Mouse (Mus musculus) forebrain, embryonic 14.5 days (tissue): Measurements from ENCODE around the gene Synpr. TPM values are rescaled to one million over a fixed set of nuclear protein-coding genes. Genes with fewer than 3 reads are reported as not detected.

Experiments used
- ATAC-seq: fragments of 200-750 bp; cut with Nextera tagmentation; 2 replicates; pipeline ENCODE4 v1.8.0; 2017; ENCODE audit warnings: mild to moderate bottlenecking, moderate library complexity
- DNase-seq: peaks from one replicate; pipeline ENCODE4 v3.0.0-alpha.2; 2015; ENCODE audit warnings: low spot score
- H3K27ac ChIP-seq: fragments of 300-500 bp; sonication (generic); 2 replicates; pipeline ENCODE4 v1.5.1; 2014; ENCODE audit warnings: low read depth, mild to moderate bottlenecking, control low read depth, low read length, moderate library complexity
- H3K27me3 ChIP-seq: fragments of 300-500 bp; sonication (generic); replicated peaks from 2 replicates; pipeline ENCODE4 v1.6.1; 2014; ENCODE audit warnings: low read length, control low read depth, mixed read lengths; ENCODE audit not compliant: control insufficient read depth, insufficient read depth
- H3K36me3 ChIP-seq: fragments of 300-500 bp; sonication (generic); 2 replicates; pipeline ENCODE4 v1.6.1; 2014; ENCODE audit warnings: low read length, control low read depth; ENCODE audit not compliant: control insufficient read depth, insufficient read depth
- H3K4me1 ChIP-seq: fragments of 300-500 bp; sonication (generic); 2 replicates; pipeline ENCODE4 v1.6.1; 2014; ENCODE audit warnings: antibody characterized with exemption, low read length, control low read depth; ENCODE audit not compliant: control insufficient read depth, insufficient read depth
- H3K4me2 ChIP-seq: fragments of 300-500 bp; sonication (generic); 2 replicates; pipeline ENCODE4 v1.6.1; 2014; ENCODE audit warnings: mild to moderate bottlenecking, control low read depth, low read length
- H3K4me3 ChIP-seq: fragments of 300-500 bp; sonication (generic); 2 replicates; pipeline ENCODE4 v1.5.1; 2014; ENCODE audit warnings: low read depth, low read length, control low read depth
- H3K9ac ChIP-seq: fragments of 300-500 bp; sonication (generic); 2 replicates; pipeline ENCODE4 v1.6.1; 2014; ENCODE audit warnings: mild to moderate bottlenecking, low read length, control low read depth, moderate library complexity
- H3K9me3 ChIP-seq: fragments of 300-500 bp; sonication (generic); replicated peaks from 2 replicates; pipeline ENCODE4 v1.6.1; 2016; ENCODE audit warnings: low read length, control low read depth, mixed read lengths; ENCODE audit not compliant: control insufficient read depth
- WGBS: fragments of 180-500 bp; shearing (Covaris S2); extraction: QIAGEN DNeasy Blood & Tissue Kit; methylation state at CpG from one replicate; pipeline ENCODE4 v1.1.7; 2014; 5-methylcytosine and 5-hydroxymethylcytosine counted together
- polyA plus RNA-seq: library from polyadenylated mRNA; unstranded; fragments of >200 nt; fragmentation: Nextera tagmentation; extraction: Ambion mirVana; gene quantifications from 2 replicates; pipeline ENCODE4 v1.2.1, GENCODE M21; 2014

Synpr gene
- polyA plus RNA-seq, 1 experiment from 2014 or later, result 28.9 TPM

DNA sequence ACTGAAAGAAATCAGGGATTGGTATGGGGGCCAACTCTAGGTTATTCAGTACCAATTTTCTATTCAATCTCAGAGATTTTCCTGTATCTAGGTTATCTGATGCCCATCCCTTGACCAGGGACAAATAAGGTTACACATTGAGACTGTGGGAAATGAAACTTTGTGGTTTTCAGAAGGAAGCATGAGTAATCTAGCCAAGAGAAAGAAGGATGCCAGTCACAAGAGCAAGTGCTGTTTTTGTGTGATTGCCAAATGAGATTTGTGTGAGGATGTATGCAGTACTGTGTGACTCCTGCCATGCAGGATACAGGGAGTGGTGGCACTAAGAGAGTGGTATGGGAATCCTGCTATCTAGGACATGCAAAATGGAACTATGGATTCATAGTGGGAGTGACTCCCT, 76.6 kb downstream of the Synpr start:
- ATAC-seq, result no peak
- no peak for DNase-seq

DNA sequence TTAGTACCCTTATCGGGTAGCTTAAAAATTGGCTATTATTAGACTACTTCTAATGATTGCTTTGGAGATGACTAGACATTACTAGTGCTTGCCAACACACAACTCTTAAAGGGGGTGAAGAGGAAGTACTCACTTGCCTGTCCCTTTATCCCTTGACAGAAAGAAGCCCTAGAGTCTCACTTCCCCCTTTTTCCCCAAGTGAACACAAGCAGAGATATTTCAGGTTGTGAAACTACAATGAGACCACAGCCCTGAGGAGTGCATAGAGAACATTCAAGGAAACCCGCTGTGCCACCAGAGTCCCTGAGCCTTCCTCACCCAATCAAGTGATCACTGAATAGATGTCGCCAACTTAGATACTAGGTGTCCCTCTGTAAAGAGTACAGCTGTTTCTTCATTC, 77.1 kb downstream of the Synpr start:
- no peak overlapping the region for H3K4me3 ChIP-seq
- no peak overlapping the region for H3K9ac ChIP-seq
- 91% methylated on average over 3 of the region's 3 CpGs for WGBS
- no peak for DNase-seq
- no peaks in the 10 kb centered on the region for H3K27me3 ChIP-seq
- H3K27ac ChIP-seq, result no peak overlapping the region
- no peak overlapping the region for H3K4me2 ChIP-seq
- H3K4me1 ChIP-seq, result no peaks in the 10 kb centered on the region
- ATAC-seq, result no peak
- H3K9me3 ChIP-seq, result no peaks in the 10 kb centered on the region
- no peaks in the 10 kb centered on the region for H3K36me3 ChIP-seq

More for the DNA sequence above, 76.6 kb downstream of the Synpr start:
- Histone ChIP-seq H3K4me3 (no peak overlapping the region), H3K9ac (no peak overlapping the region), H3K9me3 (no peaks in the 10 kb centered on the region), H3K4me2 (no peak overlapping the region), H3K27me3 (no peaks in the 10 kb centered on the region), H3K27ac (no peak overlapping the region), H3K4me1 (no peaks in the 10 kb centered on the region), H3K36me3 (no peaks in the 10 kb centered on the region)

GRCm38 (mm10) chr14:13368309-13368708, 83.7 kb downstream of the Synpr start:
- no peaks in the 10 kb centered on the region for H3K4me1 ChIP-seq
- no peak overlapping the region for H3K4me2 ChIP-seq
- no peaks in the 10 kb centered on the region for H3K9me3 ChIP-seq
- no peaks in the 10 kb centered on the region for H3K36me3 ChIP-seq
- DNase-seq (no peak), ATAC-seq (no peak)
- no peaks in the 10 kb centered on the region for H3K27me3 ChIP-seq
- no peak overlapping the region for H3K27ac ChIP-seq
- no peak overlapping the region for H3K9ac ChIP-seq
- H3K4me3 ChIP-seq, result no peak overlapping the region
- WGBS, result 83% methylated on average over 3 of the region's 3 CpGs

DNA sequence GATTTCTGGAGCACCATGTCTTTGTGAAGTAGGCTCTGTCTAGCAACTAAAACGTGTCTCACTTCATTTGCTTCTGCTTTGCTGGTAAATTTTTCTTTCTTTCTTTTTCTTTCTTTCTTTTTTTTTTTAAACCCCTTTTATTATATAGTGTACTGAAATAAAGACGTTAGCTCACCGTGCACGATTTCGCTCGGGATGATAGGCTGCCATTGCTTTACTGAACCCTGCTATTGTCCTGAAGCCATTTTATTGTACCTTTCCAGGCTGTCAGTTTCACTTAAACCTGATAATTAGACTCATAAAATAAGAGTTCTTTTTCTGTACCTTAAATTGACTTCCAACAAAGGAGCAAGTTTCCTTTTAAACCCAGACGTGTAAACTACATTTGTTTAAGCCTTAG, 104.5 kb downstream of the Synpr start:
- WGBS, result 13% methylated on average over 7 of the region's 7 CpGs
- H3K27ac ChIP-seq, result no peak overlapping the region
- no peak for ATAC-seq
- no peak overlapping the region for H3K4me2 ChIP-seq
- no peaks in the 10 kb centered on the region for H3K9me3 ChIP-seq
- no peak for DNase-seq
- H3K9ac ChIP-seq, result no peak overlapping the region
- H3K27me3 ChIP-seq, result no peaks in the 10 kb centered on the region
- no peaks in the 10 kb centered on the region for H3K36me3 ChIP-seq
- H3K4me1 ChIP-seq, result no peaks in the 10 kb centered on the region
- H3K4me3 ChIP-seq, result no peak overlapping the region

GRCm38 (mm10) chr14:13389954-13390353, 105.4 kb downstream of the Synpr start:
- no peaks in the 10 kb centered on the region for H3K4me1 ChIP-seq
- H3K27ac ChIP-seq, result no peak overlapping the region
- H3K4me2 ChIP-seq, result no peak overlapping the region
- ATAC-seq, result no peak
- peak; percentile 43 for DNase-seq
- WGBS, result 81% methylated on average over 5 of the region's 5 CpGs
- no peak overlapping the region for H3K4me3 ChIP-seq
- H3K36me3 ChIP-seq, result no peaks in the 10 kb centered on the region
- H3K9ac ChIP-seq, result no peak overlapping the region
- H3K9me3 ChIP-seq, result no peaks in the 10 kb centered on the region
- no peaks in the 10 kb centered on the region for H3K27me3 ChIP-seq

GRCm38 (mm10) chr14:13399226-13400020, 114.8 kb downstream of the Synpr start:
- no peak overlapping the region for H3K4me2 ChIP-seq
- no peaks in the 10 kb centered on the region for H3K4me1 ChIP-seq
- H3K4me3 ChIP-seq, result no peak overlapping the region
- H3K27ac ChIP-seq, result no peak overlapping the region
- H3K9me3 ChIP-seq, result no peaks in the 10 kb centered on the region
- DNase-seq, result no peak
- ATAC-seq, result no peak
- no peaks in the 10 kb centered on the region for H3K27me3 ChIP-seq
- no peak overlapping the region for H3K9ac ChIP-seq
- whole genome bisulfite sequencing, result 58% methylated on average over 6 of the region's 6 CpGs
- H3K36me3 ChIP-seq, result no peaks in the 10 kb centered on the region

- ATAC-seq (no peak), DNase-seq (no peak)
- H3K36me3 ChIP-seq, result no peaks in the 10 kb centered on the region
- no peaks in the 10 kb centered on the region for H3K27me3 ChIP-seq
- no peak overlapping the region for H3K27ac ChIP-seq
- H3K9me3 ChIP-seq, result no peaks in the 10 kb centered on the region
- H3K4me1 ChIP-seq, result no peaks in the 10 kb centered on the region
- no peak overlapping the region for H3K9ac ChIP-seq
- H3K4me2 ChIP-seq, result no peak overlapping the region
- WGBS, result 81% methylated on average over 1 of the region's 1 CpGs
- H3K4me3 ChIP-seq, result no peak overlapping the region
These were observed 127.1 kb downstream of the Synpr start for GRCm38 (mm10) chr14:13411636-13412035.

DNA sequence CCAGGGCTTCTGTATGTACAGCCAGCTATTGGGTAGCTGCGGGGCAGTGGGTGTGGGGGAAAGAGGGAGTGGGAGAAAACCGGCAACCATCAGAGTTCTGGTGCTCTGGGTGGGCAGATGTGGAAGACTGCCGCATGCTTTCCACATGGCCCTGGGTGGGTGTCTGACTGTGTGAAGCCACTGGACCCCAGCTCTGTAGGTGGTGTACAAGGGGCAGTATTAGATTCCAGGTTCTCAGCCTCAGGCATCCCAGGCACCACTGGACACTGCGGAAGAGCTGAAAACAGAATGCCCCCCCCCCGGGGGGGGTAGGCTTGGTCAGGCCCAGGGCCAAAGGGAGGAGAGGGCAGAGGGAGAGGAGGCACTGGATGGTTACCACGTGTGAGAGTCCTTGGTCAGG, 156.1 kb downstream of the Synpr start:
- DNase-seq (no peak), ATAC-seq (no peak)
- Histone ChIP-seq H3K4me2 (no peak overlapping the region), H3K27me3 (no peaks in the 10 kb centered on the region), H3K4me1 (no peaks in the 10 kb centered on the region), H3K36me3 (no peaks in the 10 kb centered on the region), H3K4me3 (no peak overlapping the region), H3K27ac (no peak overlapping the region), H3K9ac (no peak overlapping the region), H3K9me3 (no peaks in the 10 kb centered on the region)
- 84% methylated on average over 6 of the region's 6 CpGs for WGBS

DNA sequence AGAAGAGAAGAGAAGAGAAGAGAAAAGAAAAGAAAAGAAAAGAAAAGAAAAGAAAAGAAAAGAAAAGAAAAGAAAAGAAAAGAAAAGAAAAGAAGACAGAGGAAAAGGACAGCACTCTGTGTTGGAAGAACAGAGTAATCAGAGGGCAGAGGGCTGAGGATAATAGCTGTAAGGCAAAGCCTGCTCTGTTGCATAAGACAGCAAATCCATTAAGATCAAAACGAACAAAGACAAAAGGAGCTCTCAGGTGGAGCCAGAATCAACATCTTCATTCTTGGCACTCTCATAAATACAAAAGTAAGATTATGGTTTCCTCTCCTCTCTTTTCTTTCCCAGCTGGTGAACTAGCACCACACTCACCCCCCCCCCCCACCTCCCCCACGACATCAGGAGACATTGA, 160.3 kb downstream of the Synpr start:
- Histone ChIP-seq H3K4me1 (no peaks in the 10 kb centered on the region), H3K27ac (no peak overlapping the region), H3K9me3 (no peaks in the 10 kb centered on the region), H3K9ac (no peak overlapping the region), H3K4me2 (no peak overlapping the region), H3K27me3 (no peaks in the 10 kb centered on the region), H3K4me3 (no peak overlapping the region), H3K36me3 (no peaks in the 10 kb centered on the region)
- DNase-seq (no peak), ATAC-seq (no peak)
- WGBS, result 13% methylated on average over 2 of the region's 2 CpGs
